Mouse (Mus musculus): ENCODE data around the gene Carmil3.

DNA sequence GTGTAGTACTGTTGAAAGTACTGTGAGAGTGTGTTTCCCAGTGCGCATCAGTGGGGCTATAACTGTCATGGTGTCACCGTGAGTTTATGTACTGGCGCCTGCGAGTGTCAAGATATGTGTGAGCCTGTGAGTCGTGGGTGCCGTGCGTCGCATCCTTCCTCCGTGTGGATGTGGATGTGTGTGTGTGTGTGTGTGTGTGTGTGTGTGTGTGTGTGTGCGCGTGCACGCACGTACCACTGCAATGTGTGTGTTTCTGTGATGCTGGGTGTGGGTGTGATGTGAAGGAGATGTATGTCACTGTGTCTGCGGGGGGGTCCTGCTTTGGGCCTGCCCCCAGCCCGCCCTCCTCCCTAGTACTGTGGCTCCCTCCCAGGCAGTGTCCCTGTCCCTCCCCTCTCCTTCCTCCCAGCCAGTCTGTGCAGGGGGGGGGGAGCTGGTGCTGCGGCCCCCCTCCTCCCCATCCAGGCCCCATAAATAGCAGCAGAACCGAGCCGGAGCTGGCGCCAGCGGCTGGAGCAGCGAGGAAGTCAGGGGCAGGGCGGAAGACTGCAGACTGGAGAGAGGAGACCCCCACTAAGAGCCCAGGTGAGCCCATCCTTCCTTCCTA is 19.8 kb downstream of the Carmil3 start, which contains the start of gene Cpne6:
- TF ChIP-seq CTCF (IDR thresholded peaks at IDR 0.05; ENCODE audit: low read depth, low read length) (no peak), EP300 (IDR thresholded peaks at IDR 0.05; ENCODE audit: insufficient read depth, low read depth, low read length) (no peak)

Measured in ES-Bruce4 (cell line).